Mouse (Mus musculus): ENCODE data around the gene Rap2a.

- no peak for TF ChIP-seq CTCF (IDR thresholded peaks at IDR 0.05; ENCODE audit: low read depth, low read length)
- TF ChIP-seq GATA1 (IDR thresholded peaks at IDR 0.05; ENCODE audit: borderline replicate concordance, low read length), result no peak
Measured at GRCm38 (mm10) chr14:120477982-120478568, at the start of gene Rap2a.

Measured in G1E (cell line).